Comparison of ENCODE assay signal across 13 mouse cellular contexts in the genomic region with DNA sequence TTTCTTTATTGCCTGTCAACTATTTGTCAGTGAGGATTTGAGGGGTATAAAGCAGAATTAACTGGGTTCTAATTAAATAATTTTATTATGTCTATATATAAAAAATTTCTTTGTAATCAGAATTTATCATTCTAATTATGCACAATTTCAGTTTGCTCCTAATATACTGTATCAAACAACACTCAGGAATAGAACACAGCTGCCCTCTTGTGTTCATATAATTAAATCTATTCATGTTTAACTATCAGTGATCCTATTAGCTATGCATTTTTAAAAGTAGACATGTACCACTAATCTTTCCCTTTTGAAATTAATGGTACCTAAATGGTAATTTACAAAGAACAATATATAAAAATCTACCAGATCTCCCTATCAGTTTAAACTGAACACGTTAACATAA.
A peak's percentile ranks its signal among the peaks of the same experiment; 100 is the strongest.
DNase-seq lines count a peak whose midpoint lies in the region; ATAC-seq and TF ChIP-seq lines count a peak whose summit lies in the region.
"Had no signal": no experiment of that assay in that cellular context is flagged by ENCODE, and none has a peak within 500 bp of the region (broad histone marks: within the 10 kb centered on the region; RNA-seq: fewer than 3 reads in every experiment).

No protein-coding gene starts in this region.

- H3K36me3 ChIP-seq in embryonic facial prominence, embryonic 11.5 days (replicated peaks; ENCODE audit: control insufficient read depth, insufficient read depth, low read depth, low read length) = no peaks in the 10 kb centered on the region
- no peaks in the 10 kb centered on the region for H3K36me3 ChIP-seq in embryonic facial prominence, embryonic 10.5 days (replicated peaks)
- H3K36me3 ChIP-seq in forebrain, postnatal 0 days (ENCODE audit: insufficient read depth) = no peaks in the 10 kb centered on the region
- H3K36me3 ChIP-seq: limb, embryonic 13.5 days had no signal

- no peak overlapping the region for H3K27ac ChIP-seq in embryonic facial prominence, embryonic 11.5 days (replicated peaks; ENCODE audit: low read depth, low read length)
- H3K27ac ChIP-seq in embryonic facial prominence, embryonic 10.5 days (replicated peaks) = no peak overlapping the region
- no peak overlapping the region for H3K27ac ChIP-seq in forebrain, postnatal 0 days (ENCODE audit: low read depth, low read length)
- H3K27ac ChIP-seq: limb, embryonic 13.5 days had no signal

- H3K9ac ChIP-seq in embryonic facial prominence, embryonic 11.5 days (replicated peaks; ENCODE audit: low read length) = no peak overlapping the region
- no peak overlapping the region for H3K9ac ChIP-seq in forebrain, postnatal 0 days
- H3K9ac ChIP-seq: limb, embryonic 13.5 days had no signal

- no peak overlapping the region for H3K4me3 ChIP-seq in embryonic facial prominence, embryonic 11.5 days (ENCODE audit: low read depth, low read length)
- no peak overlapping the region for H3K4me3 ChIP-seq in embryonic facial prominence, embryonic 10.5 days
- H3K4me3 ChIP-seq in forebrain, postnatal 0 days (ENCODE audit: low read depth, low read length) = no peak overlapping the region
- H3K4me3 ChIP-seq: limb, embryonic 13.5 days had no signal

- H3K4me2 ChIP-seq in embryonic facial prominence, embryonic 11.5 days (ENCODE audit: low read depth, low read length) = no peak overlapping the region
- H3K4me2 ChIP-seq in forebrain, postnatal 0 days (ENCODE audit: low read depth) = no peak overlapping the region
- H3K4me2 ChIP-seq: limb, embryonic 13.5 days had no signal

- H3K9me3 ChIP-seq in embryonic facial prominence, embryonic 11.5 days (replicated peaks; ENCODE audit: control insufficient read depth, low read length) = no peaks in the 10 kb centered on the region
- H3K9me3 ChIP-seq in embryonic facial prominence, embryonic 10.5 days = no peaks in the 10 kb centered on the region
- H3K9me3 ChIP-seq in forebrain, postnatal 0 days (ENCODE audit: low read length) = no peaks in the 10 kb centered on the region
- H3K9me3 ChIP-seq: limb, embryonic 13.5 days had no signal

- WGBS in embryonic facial prominence, embryonic 11.5 days = 92% methylated on average over 1 of the region's 1 CpGs
- 89% methylated on average over 1 of the region's 1 CpGs for WGBS in embryonic facial prominence, embryonic 10.5 days
- WGBS in forebrain, postnatal 0 days = 80% methylated on average over 1 of the region's 1 CpGs

- TF ChIP-seq CTCF in forebrain, postnatal 0 days (IDR thresholded peaks at IDR 0.05; ENCODE audit: low read depth) = peak; percentile 60

- H3K27me3 ChIP-seq in embryonic facial prominence, embryonic 11.5 days (ENCODE audit: control insufficient read depth, insufficient read depth, low read length) = no peaks in the 10 kb centered on the region
- H3K27me3 ChIP-seq in embryonic facial prominence, embryonic 10.5 days (replicated peaks; ENCODE audit: low read depth, poor library complexity, severe bottlenecking) = no peaks in the 10 kb centered on the region
- H3K27me3 ChIP-seq in forebrain, postnatal 0 days (ENCODE audit: insufficient read depth, low read length) = no peaks in the 10 kb centered on the region
- H3K27me3 ChIP-seq: limb, embryonic 13.5 days had no signal

- ATAC-seq in embryonic facial prominence, embryonic 11.5 days (replicated peaks; ENCODE audit: insufficient number of reproducible peaks, low FRiP score, low TSS enrichment, low read depth) = no peak
- peak; percentile 70; the same call in 1 of the 2 replicates for ATAC-seq in forebrain, postnatal 0 days

- H3K4me1 ChIP-seq in embryonic facial prominence, embryonic 11.5 days (ENCODE audit: control insufficient read depth, insufficient read depth, low read length) = no peaks in the 10 kb centered on the region
- no peaks in the 10 kb centered on the region for H3K4me1 ChIP-seq in embryonic facial prominence, embryonic 10.5 days
- no peaks in the 10 kb centered on the region for H3K4me1 ChIP-seq in forebrain, postnatal 0 days (ENCODE audit: insufficient read depth)
- H3K4me1 ChIP-seq: limb, embryonic 13.5 days had no signal

- DNase-seq in embryonic facial prominence, embryonic 11.5 days (ENCODE audit: low spot score) = peak; percentile 43
- DNase-seq in embryonic facial prominence, embryonic 10.5 days (ENCODE audit: low spot score) = no peak
- DNase-seq in layer of hippocampus, adult 9-10 months (ENCODE audit: low spot score) = peak; percentile 18
- DNase-seq in layer of hippocampus, postnatal 10 days (ENCODE audit: low spot score in 2 of 2) = no peak
- peak; percentile 48 for DNase-seq in A20 (ENCODE audit: low read depth, low spot score)
- peak; percentile 39 for DNase-seq in forebrain, postnatal 0 days
- DNase-seq in cerebellum, adult 18-20 months = no peak
- no peak for DNase-seq in c-Kit-positive CD71-positive TER-119-positive erythroid progenitor cells, embryonic 14.5 days (ENCODE audit: low spot score)
- DNase-seq: B cell, adult 2 months; kidney, adult 8-10 months; layer of hippocampus, adult 9-11 months; lung, postnatal 36 days had no signal

Comparison
In these comparisons a context has a peak if more than half of its experiments do, and no peak if none do; other contexts are left out.
1. DNase-seq: peak in embryonic facial prominence, embryonic 11.5 days (single experiment), layer of hippocampus, adult 9-10 months (single experiment), A20 (single experiment) and forebrain, postnatal 0 days (single experiment); none in embryonic facial prominence, embryonic 10.5 days (single experiment), layer of hippocampus, postnatal 10 days (0 of 2), cerebellum, adult 18-20 months (0 of 2) and c-Kit-positive CD71-positive TER-119-positive erythroid progenitor cells, embryonic 14.5 days (single experiment).